In the genomic region with DNA sequence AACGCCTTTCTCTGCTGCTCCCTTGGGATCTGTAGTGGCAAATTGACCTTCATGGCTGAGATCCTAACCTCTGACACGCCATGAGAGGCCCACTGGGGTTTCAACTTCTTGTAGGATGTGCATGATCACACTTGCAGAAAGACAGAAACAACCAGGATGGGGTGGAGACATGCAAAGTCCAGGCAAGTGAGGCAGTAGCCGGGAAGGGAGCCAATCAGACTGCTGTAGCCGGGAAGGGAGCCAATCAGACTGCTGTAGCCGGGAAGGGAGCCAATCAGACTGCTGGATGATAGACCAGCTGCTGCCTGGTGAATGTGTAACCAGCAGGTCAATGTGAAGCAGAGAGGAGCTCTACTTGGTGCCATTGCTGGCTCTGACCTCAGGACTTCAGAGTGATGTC, we compare ENCODE assay signal across 10 mouse cellular contexts. TPM values are rescaled to one million over a fixed set of nuclear protein-coding genes. Genes with fewer than 3 reads are reported as not detected.
A peak's percentile ranks its signal among the peaks of the same experiment; 100 is the strongest.
DNase-seq lines count a peak whose midpoint lies in the region; ATAC-seq and TF ChIP-seq lines count a peak whose summit lies in the region.
"Had no signal": no experiment of that assay in that cellular context is flagged by ENCODE, and none has a peak within 500 bp of the region (broad histone marks: within the 10 kb centered on the region; RNA-seq: fewer than 3 reads in every experiment).

No protein-coding gene starts in this region.

- ATAC-seq in forebrain, embryonic 11.5 days (replicated peaks; ENCODE audit: low FRiP score) = 0 out of 2 replicates have a peak, but pooled peaks have one; percentile 27
- ATAC-seq in midbrain, postnatal 0 days (ENCODE audit: low FRiP score) = no peak
- ATAC-seq in midbrain, embryonic 13.5 days = no peak
- peak; percentile 55; the same call in 1 of the 2 replicates for ATAC-seq in intestine, embryonic 16.5 days
- ATAC-seq in megakaryocyte, adult 5-6 weeks (ENCODE audit: poor library complexity, severe bottlenecking) = 0 out of 2 replicates have a peak, but pooled peaks have one; percentile 35

- no peak overlapping the region for H3K4me2 ChIP-seq in forebrain, embryonic 11.5 days (ENCODE audit: low read depth, low read length, severe bottlenecking)
- no peak overlapping the region for H3K4me2 ChIP-seq in midbrain, postnatal 0 days (ENCODE audit: low read depth, low read length, poor library complexity, severe bottlenecking)
- no peak overlapping the region for H3K4me2 ChIP-seq in midbrain, embryonic 13.5 days (replicated peaks)
- no peak overlapping the region for H3K4me2 ChIP-seq in intestine, embryonic 16.5 days (ENCODE audit: low read depth, low read length)

- 88% methylated on average over 5 of the region's 5 CpGs for WGBS in forebrain, embryonic 11.5 days
- WGBS in forebrain, embryonic 10.5 days = 85% methylated on average over 5 of the region's 5 CpGs
- WGBS in midbrain, postnatal 0 days = 75% methylated on average over 5 of the region's 5 CpGs
- WGBS in midbrain, embryonic 13.5 days = 81% methylated on average over 5 of the region's 5 CpGs
- 77% methylated on average over 5 of the region's 5 CpGs for WGBS in intestine, embryonic 16.5 days

- no peak for DNase-seq in forebrain, embryonic 11.5 days (ENCODE audit: low spot score)
- no peak for DNase-seq in forebrain, embryonic 10.5 days (ENCODE audit: extremely low spot score, low spot score)
- DNase-seq in midbrain, postnatal 0 days (ENCODE audit: low spot score) = peak; percentile 15
- DNase-seq in right cerebral cortex, postnatal 25 days = no peak
- DNase-seq in cerebellum, adult 18-20 months = no peak

- no peaks in the 10 kb centered on the region for H3K9me3 ChIP-seq in forebrain, embryonic 11.5 days (ENCODE audit: control insufficient read depth, low read length)
- no peaks in the 10 kb centered on the region for H3K9me3 ChIP-seq in forebrain, embryonic 10.5 days
- no peaks in the 10 kb centered on the region for H3K9me3 ChIP-seq in midbrain, postnatal 0 days (ENCODE audit: low read length)
- no peaks in the 10 kb centered on the region for H3K9me3 ChIP-seq in midbrain, embryonic 13.5 days
- H3K9me3 ChIP-seq in intestine, embryonic 16.5 days (ENCODE audit: control insufficient read depth, low read length) = no peaks in the 10 kb centered on the region

- no peak overlapping the region for H3K4me3 ChIP-seq in forebrain, embryonic 11.5 days (ENCODE audit: low read depth, low read length)
- H3K4me3 ChIP-seq in forebrain, embryonic 10.5 days = no peak overlapping the region
- no peak overlapping the region for H3K4me3 ChIP-seq in midbrain, postnatal 0 days (ENCODE audit: low read depth, low read length)
- no peak overlapping the region for H3K4me3 ChIP-seq in midbrain, embryonic 13.5 days (replicated peaks)
- H3K4me3 ChIP-seq in intestine, embryonic 16.5 days (ENCODE audit: low read length) = no peak overlapping the region
- H3K4me3 ChIP-seq: myocyte had no signal

- no peak overlapping the region for H3K9ac ChIP-seq in forebrain, embryonic 11.5 days (ENCODE audit: low read length)
- no peak overlapping the region for H3K9ac ChIP-seq in midbrain, postnatal 0 days (replicated peaks; ENCODE audit: low read length, poor library complexity, severe bottlenecking)
- H3K9ac ChIP-seq in midbrain, embryonic 13.5 days (replicated peaks) = no peak overlapping the region
- H3K9ac ChIP-seq in intestine, embryonic 16.5 days (ENCODE audit: low read depth, low read length) = no peak overlapping the region

- no peaks in the 10 kb centered on the region for H3K27me3 ChIP-seq in forebrain, embryonic 11.5 days (ENCODE audit: control insufficient read depth, insufficient read depth, low read length)
- H3K27me3 ChIP-seq in forebrain, embryonic 10.5 days (ENCODE audit: poor library complexity, severe bottlenecking) = no peaks in the 10 kb centered on the region
- no peaks in the 10 kb centered on the region for H3K27me3 ChIP-seq in midbrain, postnatal 0 days (ENCODE audit: insufficient read depth, low read length)
- H3K27me3 ChIP-seq in midbrain, embryonic 13.5 days = no peaks in the 10 kb centered on the region
- H3K27me3 ChIP-seq in intestine, embryonic 16.5 days (replicated peaks; ENCODE audit: control insufficient read depth, insufficient read depth, low read length) = no peaks in the 10 kb centered on the region

- no peak overlapping the region for H3K27ac ChIP-seq in forebrain, embryonic 11.5 days (ENCODE audit: low read depth, low read length)
- H3K27ac ChIP-seq in forebrain, embryonic 10.5 days = no peak overlapping the region
- no peak overlapping the region for H3K27ac ChIP-seq in midbrain, postnatal 0 days (ENCODE audit: low read depth, low read length)
- H3K27ac ChIP-seq in midbrain, embryonic 13.5 days = no peak overlapping the region
- no peak overlapping the region for H3K27ac ChIP-seq in intestine, embryonic 16.5 days (ENCODE audit: low read length)

- no peaks in the 10 kb centered on the region for H3K4me1 ChIP-seq in forebrain, embryonic 11.5 days (replicated peaks; ENCODE audit: control insufficient read depth, insufficient read depth, low read length)
- no peaks in the 10 kb centered on the region for H3K4me1 ChIP-seq in forebrain, embryonic 10.5 days
- no peaks in the 10 kb centered on the region for H3K4me1 ChIP-seq in midbrain, postnatal 0 days (ENCODE audit: insufficient read depth, low read length)
- 0 out of 2 replicates have a peak, but pooled peaks cover 2% of the 10 kb centered on the region for H3K4me1 ChIP-seq in midbrain, embryonic 13.5 days (replicated peaks)
- H3K4me1 ChIP-seq in intestine, embryonic 16.5 days (ENCODE audit: control insufficient read depth, insufficient read depth, low read length) = no peaks in the 10 kb centered on the region

- no peaks in the 10 kb centered on the region for H3K36me3 ChIP-seq in forebrain, embryonic 11.5 days (ENCODE audit: control insufficient read depth, insufficient read depth, low read length)
- H3K36me3 ChIP-seq in forebrain, embryonic 10.5 days (replicated peaks) = peaks cover 4% of the 10 kb centered on the region
- no peaks in the 10 kb centered on the region for H3K36me3 ChIP-seq in midbrain, postnatal 0 days (ENCODE audit: insufficient read depth, low read length)
- peaks cover 7% of the 10 kb centered on the region for H3K36me3 ChIP-seq in midbrain, embryonic 13.5 days
- no peaks in the 10 kb centered on the region for H3K36me3 ChIP-seq in intestine, embryonic 16.5 days (ENCODE audit: control insufficient read depth, insufficient read depth, low read length)

- no peak for TF ChIP-seq CTCF in midbrain, postnatal 0 days (IDR thresholded peaks at IDR 0.05)

RNA-seq across cellular contexts. Expression of gene Plk2, which starts 11.3 kb away (rescaled TPM):
- polyA plus RNA-seq in forebrain, embryonic 11.5 days (2014; fragmentation: Nextera tagmentation; extraction: Ambion mirVana) = 76.0 and 83.6 TPM in 2 replicates
- polyA plus RNA-seq in forebrain, embryonic 10.5 days (2016; fragmentation: Nextera tagmentation; extraction: Ambion mirVana) = 44.6 and 45.7 TPM in 2 replicates
- 130 and 146 TPM in 2 replicates for total RNA-seq in midbrain, postnatal 0 days (2014; rRNA removed)
- 123 and 124 TPM in 2 replicates for polyA plus RNA-seq in midbrain, postnatal 0 days (2015; fragmentation: Nextera tagmentation; extraction: Ambion mirVana)
- polyA plus RNA-seq in midbrain, embryonic 13.5 days (2015; fragmentation: Nextera tagmentation; extraction: Ambion mirVana) = 155 TPM in 2 replicates
- 56.6 and 61.9 TPM in 2 replicates for polyA plus RNA-seq in intestine, embryonic 16.5 days (2015; fragmentation: Nextera tagmentation; extraction: Ambion mirVana)
- 2.3 and 3.5 TPM in 2 replicates for total RNA-seq in megakaryocyte, adult 5-6 weeks (2015)
- total RNA-seq in megakaryocyte, adult 5-6 weeks (2017) = 6.0 and 6.1 TPM in 2 replicates

RNA-seq across cellular contexts. Expression of gene Gapt, which starts 49.2 kb away (rescaled TPM):
- polyA plus RNA-seq in forebrain, embryonic 11.5 days (2014; fragmentation: Nextera tagmentation; extraction: Ambion mirVana) = 0.17 TPM in 1 of 2 replicates, not detected in the other
- 0.14 and 0.17 TPM in 2 replicates for polyA plus RNA-seq in forebrain, embryonic 10.5 days (2016; fragmentation: Nextera tagmentation; extraction: Ambion mirVana)
- total RNA-seq in midbrain, postnatal 0 days (2014; rRNA removed) = not detected in 2 replicates
- polyA plus RNA-seq in midbrain, postnatal 0 days (2015; fragmentation: Nextera tagmentation; extraction: Ambion mirVana) = not detected in 2 replicates
- 0.09 TPM in 1 of 2 replicates, not detected in the other for polyA plus RNA-seq in midbrain, embryonic 13.5 days (2015; fragmentation: Nextera tagmentation; extraction: Ambion mirVana)
- 0.39 and 0.40 TPM in 2 replicates for polyA plus RNA-seq in intestine, embryonic 16.5 days (2015; fragmentation: Nextera tagmentation; extraction: Ambion mirVana)
- 285 and 298 TPM in 2 replicates for total RNA-seq in megakaryocyte, adult 5-6 weeks (2015)
- 47.4 and 48.4 TPM in 2 replicates for total RNA-seq in megakaryocyte, adult 5-6 weeks (2017)
- total RNA-seq: left cerebral cortex, postnatal 36 days had no signal
- polyA plus RNA-seq: myocyte had no signal

Comparison
In these comparisons a context has a peak if more than half of its experiments do, and no peak if none do; other contexts are left out.
1. ATAC-seq: peak in forebrain, embryonic 11.5 days (single experiment), intestine, embryonic 16.5 days (single experiment) and megakaryocyte, adult 5-6 weeks (single experiment); none in midbrain, postnatal 0 days (single experiment) and midbrain, embryonic 13.5 days (single experiment).